Mouse (Mus musculus) right cerebral cortex, postnatal 10 days (tissue): ENCODE data around the gene Akap7.

Source experiments
- DNase-seq, 2 experiments: peaks; one replicate each; pipeline ENCODE4 v3.0.0; 2021; ENCODE audit warnings: low spot score in 2 of 2

Gene Akap7

DNA sequence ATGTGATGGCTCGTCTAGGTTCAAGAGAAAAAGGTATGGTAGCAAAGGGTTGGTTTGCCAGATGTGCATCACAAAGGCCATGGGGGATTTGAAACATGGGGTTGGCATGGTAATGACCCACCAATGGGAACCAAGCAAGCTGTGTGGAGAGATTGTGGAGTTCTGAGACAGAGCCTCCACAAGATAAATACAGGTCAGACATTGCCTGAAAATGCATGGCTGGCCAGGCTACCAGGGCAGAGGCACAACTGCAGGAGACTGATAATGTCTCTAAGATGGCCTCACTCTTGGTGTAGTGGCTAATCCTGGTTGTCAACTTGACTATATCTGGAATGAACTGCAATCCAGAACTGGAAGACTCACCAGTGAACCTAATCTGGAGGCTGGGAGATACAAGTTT is 174.1 kb downstream of the Akap7 start:
- DNase-seq, result no peak

DNA sequence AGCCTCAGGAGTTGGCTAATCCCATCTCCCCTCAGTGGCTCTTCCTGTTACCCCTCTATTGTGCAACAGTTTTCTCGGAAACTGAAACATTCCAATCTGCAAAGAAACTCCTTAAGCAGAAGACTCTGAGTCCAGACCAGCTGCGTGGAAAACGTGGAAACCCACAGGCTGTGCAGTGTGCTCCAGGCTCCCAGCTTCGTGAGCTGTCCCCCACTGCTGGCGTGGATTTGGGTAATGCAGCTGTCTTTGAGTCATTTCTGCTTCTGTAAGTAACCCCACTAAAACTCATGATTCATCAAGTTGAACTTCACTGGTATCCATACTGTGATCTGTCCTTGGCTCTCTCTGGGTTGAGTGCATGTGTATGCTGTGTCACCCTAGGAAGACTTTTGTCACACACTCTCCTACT is 179.2 kb downstream of the Akap7 start:
- no peak for DNase-seq

DNA sequence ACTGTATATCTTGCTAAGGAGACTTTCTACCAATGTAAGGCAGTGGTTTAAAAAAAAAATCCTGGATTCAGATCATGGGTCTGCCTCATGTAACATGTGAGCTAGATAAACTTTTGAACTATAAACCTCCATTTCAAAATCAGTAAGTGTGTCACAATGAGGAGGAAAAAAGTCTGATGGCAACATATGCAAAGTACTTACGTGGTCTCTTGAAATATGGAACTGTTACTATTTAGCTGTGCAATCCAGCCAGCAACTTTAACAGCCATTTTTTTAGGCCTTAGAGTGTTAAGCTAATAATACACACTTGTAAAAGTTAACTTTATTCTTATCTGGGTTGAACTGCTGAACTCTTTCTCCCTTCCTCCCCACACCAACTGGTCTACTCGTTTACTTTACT is 181.6 kb downstream of the Akap7 start:
- DNase-seq, result no peak

GRCm38 (mm10) chr10:25120871-25121554 is 186.7 kb downstream of the Akap7 start:
- DNase-seq, result no peak
